Mouse (Mus musculus) forebrain, embryonic 13.5 days (tissue): ENCODE measurements at regions not wholly inside any gene's neighbourhood (a gene's known extent, or its start where the extent isn't known, plus 50 kb on each side); places are given as distances from the start of the nearest gene placed in this dataset.

Experiments
- ATAC-seq: fragments of 200-750 bp; cut with Nextera tagmentation; 2 replicates; pipeline ENCODE4 v1.8.0; 2017
- H3K27ac ChIP-seq: fragments of 300-500 bp; sonication (generic); 2 replicates; pipeline ENCODE4 v1.5.1; 2015; ENCODE audit warnings: inconsistent platforms, mild to moderate bottlenecking, moderate library complexity
- H3K27me3 ChIP-seq: fragments of 300-500 bp; sonication (generic); 2 replicates; pipeline ENCODE4 v1.6.1; 2015; ENCODE audit warnings: mild to moderate bottlenecking, inconsistent platforms
- H3K36me3 ChIP-seq: fragments of 300-500 bp; sonication (generic); 2 replicates; pipeline ENCODE4 v1.6.1; 2015; ENCODE audit warnings: mild to moderate bottlenecking, inconsistent platforms; ENCODE audit not compliant: poor library complexity, severe bottlenecking
- H3K4me1 ChIP-seq: fragments of 300-500 bp; sonication (generic); 2 replicates; pipeline ENCODE4 v1.6.1; 2015; ENCODE audit warnings: inconsistent platforms
- H3K4me2 ChIP-seq: fragments of 300-500 bp; sonication (generic); 2 replicates; pipeline ENCODE4 v1.6.1; 2015; ENCODE audit warnings: inconsistent platforms, mild to moderate bottlenecking, moderate library complexity
- H3K4me3 ChIP-seq: fragments of 300-500 bp; sonication (generic); 2 replicates; pipeline ENCODE4 v1.5.1; 2015; ENCODE audit warnings: mild to moderate bottlenecking, inconsistent platforms
- H3K9ac ChIP-seq: fragments of 300-500 bp; sonication (generic); 2 replicates; pipeline ENCODE4 v1.6.1; 2015; ENCODE audit warnings: mild to moderate bottlenecking, inconsistent platforms
- H3K9me3 ChIP-seq: fragments of 300-500 bp; sonication (generic); replicated peaks from 2 replicates; pipeline ENCODE4 v1.6.1; 2016; ENCODE audit warnings: inconsistent platforms
- WGBS: fragments of 180-500 bp; shearing (Covaris S2); methylation state at CpG from one replicate; pipeline ENCODE4 v1.1.7; 2015; 5-methylcytosine and 5-hydroxymethylcytosine counted together

- no peak overlapping the region for H3K27ac ChIP-seq
- no peaks in the 10 kb centered on the region for H3K36me3 ChIP-seq
- ATAC-seq: no peak
- H3K4me2 ChIP-seq: no peak overlapping the region
- no peak overlapping the region for H3K4me3 ChIP-seq
- H3K9me3 ChIP-seq: no peaks in the 10 kb centered on the region
- H3K9ac ChIP-seq: no peak overlapping the region
- H3K4me1 ChIP-seq: peaks cover 6% of the 10 kb centered on the region; the same call in 1 of the 2 replicates
- WGBS: 65% methylated on average over 4 of the region's 4 CpGs
- H3K27me3 ChIP-seq: no peaks in the 10 kb centered on the region
Observed at GRCm38 (mm10) chr8:113383974-113384373, 251.4 kb upstream of the Mon1b start.

DNA sequence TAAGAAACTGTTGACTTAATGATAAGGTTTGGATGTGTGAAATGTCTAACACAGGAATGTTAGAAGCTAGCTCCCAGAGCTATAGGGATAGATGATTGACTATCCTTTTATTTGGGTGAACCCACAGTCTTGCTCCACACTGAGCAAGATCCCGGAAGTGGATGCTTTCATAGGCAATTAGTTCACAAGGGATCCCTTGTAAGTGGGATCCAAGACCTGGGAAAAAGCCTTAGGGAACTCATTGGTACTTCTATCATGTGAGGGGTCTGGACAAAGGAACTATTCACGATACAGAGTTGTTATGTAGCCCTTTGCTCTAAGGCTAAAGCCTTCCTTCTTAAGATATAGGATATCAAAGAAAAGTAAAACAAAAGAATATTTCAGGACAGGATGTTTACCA is 245.9 kb upstream of the Mon1b start:
- Histone ChIP-seq H3K9ac (no peak overlapping the region), H3K27ac (no peak overlapping the region), H3K36me3 (no peaks in the 10 kb centered on the region), H3K9me3 (no peaks in the 10 kb centered on the region), H3K27me3 (no peaks in the 10 kb centered on the region), H3K4me3 (no peak overlapping the region), H3K4me2 (no peak overlapping the region), H3K4me1 (no peaks in the 10 kb centered on the region)
- ATAC-seq: no peak
- 33% methylated on average over 2 of the region's 2 CpGs for WGBS

DNA sequence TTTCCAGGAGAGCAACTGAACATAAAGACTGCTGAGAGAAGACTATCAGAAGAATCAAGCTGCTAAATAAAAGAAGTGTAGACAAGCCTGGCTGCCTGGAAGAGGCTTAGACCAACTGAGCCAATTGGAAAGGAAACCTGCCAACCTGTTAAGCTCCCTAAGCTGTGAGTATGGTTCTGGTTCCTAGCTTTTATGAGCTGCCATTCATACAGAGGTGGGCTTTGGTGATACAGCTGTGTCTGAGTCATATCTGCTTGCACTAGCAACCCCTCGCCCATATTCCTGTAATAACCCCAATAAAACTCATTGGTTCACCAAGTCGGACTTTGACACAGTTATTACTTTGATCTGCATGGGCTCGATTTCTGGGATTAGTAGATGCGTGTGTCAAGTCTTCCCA is 245.3 kb upstream of the Mon1b start:
- Histone ChIP-seq H3K9me3 (no peaks in the 10 kb centered on the region), H3K4me2 (no peak overlapping the region), H3K9ac (no peak overlapping the region), H3K4me1 (no peaks in the 10 kb centered on the region), H3K4me3 (no peak overlapping the region), H3K36me3 (no peaks in the 10 kb centered on the region), H3K27me3 (no peaks in the 10 kb centered on the region), H3K27ac (no peak overlapping the region)
- ATAC-seq: no peak
- WGBS: 80% methylated on average over 4 of the region's 4 CpGs

- Histone ChIP-seq H3K36me3 (no peaks in the 10 kb centered on the region), H3K4me2 (no peak overlapping the region), H3K27ac (no peak overlapping the region), H3K27me3 (no peaks in the 10 kb centered on the region), H3K4me3 (no peak overlapping the region), H3K4me1 (no peaks in the 10 kb centered on the region), H3K9me3 (no peaks in the 10 kb centered on the region), H3K9ac (no peak overlapping the region)
- WGBS: 83% methylated on average over 4 of the region's 4 CpGs
- no peak for ATAC-seq
Observed at GRCm38 (mm10) chr8:113394319-113394718, 241.1 kb upstream of the Mon1b start.

GRCm38 (mm10) chr8:113405158-113405557 is 230.2 kb upstream of the Mon1b start:
- 67% methylated on average over 4 of the region's 4 CpGs for WGBS

DNA sequence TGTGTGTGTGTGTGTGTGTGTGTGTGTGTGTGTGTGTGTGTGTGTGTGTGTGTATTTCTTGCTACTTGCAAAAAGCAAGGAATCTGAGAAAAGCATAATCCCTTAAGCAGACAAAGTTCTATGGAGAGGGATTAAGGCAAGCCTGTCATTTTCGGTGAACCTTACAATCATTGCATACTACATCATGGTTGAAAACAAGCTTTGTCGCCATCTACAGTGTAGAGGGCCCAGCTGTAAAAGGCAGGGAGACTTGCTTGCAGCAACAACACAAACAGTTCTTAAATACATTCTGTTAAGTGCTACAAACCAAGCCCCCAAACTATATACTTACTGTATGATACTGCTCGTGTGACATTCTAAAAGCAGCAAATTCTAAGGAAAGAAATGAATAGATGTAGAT is 216.0 kb upstream of the Mon1b start:
- no peaks in the 10 kb centered on the region for H3K36me3 ChIP-seq
- no peaks in the 10 kb centered on the region for H3K9me3 ChIP-seq
- H3K4me3 ChIP-seq: no peak overlapping the region
- no peak for ATAC-seq
- H3K27ac ChIP-seq: no peak overlapping the region
- no peak overlapping the region for H3K9ac ChIP-seq
- no peaks in the 10 kb centered on the region for H3K4me1 ChIP-seq
- WGBS: 81% methylated on average over 3 of the region's 3 CpGs
- no peaks in the 10 kb centered on the region for H3K27me3 ChIP-seq
- H3K4me2 ChIP-seq: no peak overlapping the region

More at GRCm38 (mm10) chr8:113405158-113405557, 230.2 kb upstream of the Mon1b start:
- no peaks in the 10 kb centered on the region for H3K27me3 ChIP-seq
- H3K9ac ChIP-seq: no peak overlapping the region
- H3K9me3 ChIP-seq: no peaks in the 10 kb centered on the region
- H3K27ac ChIP-seq: no peak overlapping the region
- H3K36me3 ChIP-seq: no peaks in the 10 kb centered on the region
- H3K4me1 ChIP-seq: no peaks in the 10 kb centered on the region
- no peak for ATAC-seq
- no peak overlapping the region for H3K4me3 ChIP-seq
- no peak overlapping the region for H3K4me2 ChIP-seq

DNA sequence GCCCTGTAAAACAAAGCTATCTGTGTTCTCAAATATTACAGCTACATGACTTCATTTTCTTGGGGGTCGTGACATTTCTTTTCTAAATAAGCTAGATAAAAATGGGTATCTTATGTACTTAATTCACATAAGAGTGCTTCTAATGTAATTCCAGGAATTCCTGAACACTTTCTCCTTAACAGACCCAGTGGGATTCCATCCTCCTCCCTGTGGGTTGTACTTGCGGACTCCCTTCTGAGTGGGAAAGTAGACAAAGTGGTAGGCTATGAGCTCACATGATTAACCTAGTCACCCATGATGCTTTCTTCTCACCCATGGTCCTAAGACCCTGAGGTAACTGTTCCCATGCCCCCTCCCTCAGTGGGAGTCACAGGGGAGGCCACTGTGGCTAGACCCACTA is 212.7 kb upstream of the Mon1b start:
- ATAC-seq: no peak
- no peak overlapping the region for H3K4me2 ChIP-seq
- H3K4me1 ChIP-seq: no peaks in the 10 kb centered on the region
- H3K27ac ChIP-seq: no peak overlapping the region
- no peaks in the 10 kb centered on the region for H3K27me3 ChIP-seq
- no peaks in the 10 kb centered on the region for H3K9me3 ChIP-seq
- WGBS: 83% methylated on average over 2 of the region's 2 CpGs
- no peak overlapping the region for H3K4me3 ChIP-seq
- H3K36me3 ChIP-seq: no peaks in the 10 kb centered on the region
- H3K9ac ChIP-seq: no peak overlapping the region

GRCm38 (mm10) chr8:113439088-113439487 is 196.3 kb upstream of the Mon1b start:
- H3K27me3 ChIP-seq: no peaks in the 10 kb centered on the region
- H3K4me3 ChIP-seq: no peak overlapping the region
- H3K9me3 ChIP-seq: no peaks in the 10 kb centered on the region
- no peaks in the 10 kb centered on the region for H3K4me1 ChIP-seq
- H3K4me2 ChIP-seq: no peak overlapping the region
- H3K27ac ChIP-seq: no peak overlapping the region
- 65% methylated on average over 7 of the region's 7 CpGs for WGBS
- no peak overlapping the region for H3K9ac ChIP-seq
- H3K36me3 ChIP-seq: no peaks in the 10 kb centered on the region
- ATAC-seq: no peak

GRCm38 (mm10) chr8:113454022-113454421 is 181.4 kb upstream of the Mon1b start:
- H3K27ac ChIP-seq: no peak overlapping the region
- H3K9ac ChIP-seq: no peak overlapping the region
- no peaks in the 10 kb centered on the region for H3K4me1 ChIP-seq
- 81% methylated on average over 2 of the region's 2 CpGs for WGBS
- H3K4me3 ChIP-seq: no peak overlapping the region
- no peaks in the 10 kb centered on the region for H3K27me3 ChIP-seq
- no peak for ATAC-seq
- H3K9me3 ChIP-seq: no peaks in the 10 kb centered on the region
- no peak overlapping the region for H3K4me2 ChIP-seq
- H3K36me3 ChIP-seq: no peaks in the 10 kb centered on the region

DNA sequence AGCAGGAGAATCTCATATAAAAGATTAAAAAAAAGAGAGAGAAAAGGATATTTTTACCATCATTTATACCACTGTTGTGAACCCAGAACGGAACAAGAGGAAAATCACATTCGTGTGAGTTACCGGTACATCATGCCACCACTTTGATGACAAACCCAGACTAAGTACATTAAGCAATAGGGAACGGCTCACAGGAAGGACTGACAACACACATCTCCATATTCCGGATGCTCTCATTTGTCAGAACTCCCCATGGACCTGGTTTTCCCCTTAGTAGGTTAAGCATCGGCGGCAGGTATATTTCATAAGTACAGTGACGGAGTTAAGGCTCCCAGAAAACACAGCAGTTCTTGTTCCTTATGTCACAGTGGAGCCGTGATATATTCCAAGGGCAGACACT is 170.8 kb upstream of the Mon1b start:
- Histone ChIP-seq H3K36me3 (no peaks in the 10 kb centered on the region), H3K9me3 (no peaks in the 10 kb centered on the region), H3K9ac (no peak overlapping the region), H3K4me3 (no peak overlapping the region), H3K4me2 (no peak overlapping the region), H3K27me3 (no peaks in the 10 kb centered on the region), H3K27ac (no peak overlapping the region), H3K4me1 (0 out of 2 replicates have a peak, but pooled peaks cover 3% of the 10 kb centered on the region)
- 85% methylated on average over 9 of the region's 9 CpGs for WGBS
- ATAC-seq: no peak

DNA sequence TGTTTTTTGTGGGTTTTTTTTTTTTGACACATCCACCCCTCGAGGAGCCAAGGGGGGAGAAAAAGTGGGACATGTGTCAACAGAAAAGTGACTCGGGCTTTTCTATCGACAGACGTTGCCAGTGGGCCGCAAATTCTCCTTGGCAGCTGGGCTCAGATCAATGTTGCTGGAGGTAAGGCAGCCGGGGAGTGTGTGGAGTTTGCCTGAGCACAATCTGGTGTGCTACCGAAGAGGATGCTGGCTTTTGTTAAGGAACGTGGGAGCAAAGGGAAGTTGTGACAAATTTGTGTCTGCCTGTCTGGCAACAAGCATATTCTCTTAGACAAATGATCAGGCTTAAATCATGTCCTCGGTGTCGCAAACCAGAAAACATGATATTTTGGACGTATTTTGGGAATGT is 170.2 kb upstream of the Mon1b start:
- no peak overlapping the region for H3K27ac ChIP-seq
- 0 out of 2 replicates have a peak, but pooled peaks cover 4% of the 10 kb centered on the region for H3K4me1 ChIP-seq
- no peak overlapping the region for H3K9ac ChIP-seq
- H3K9me3 ChIP-seq: no peaks in the 10 kb centered on the region
- H3K4me2 ChIP-seq: no peak overlapping the region
- H3K27me3 ChIP-seq: no peaks in the 10 kb centered on the region
- ATAC-seq: no peak
- WGBS: 71% methylated on average over 11 of the region's 11 CpGs
- no peak overlapping the region for H3K4me3 ChIP-seq
- H3K36me3 ChIP-seq: no peaks in the 10 kb centered on the region

- H3K4me2 ChIP-seq: no peak overlapping the region
- no peak overlapping the region for H3K27ac ChIP-seq
- ATAC-seq: no peak
- H3K36me3 ChIP-seq: no peaks in the 10 kb centered on the region
- H3K27me3 ChIP-seq: no peaks in the 10 kb centered on the region
- H3K9me3 ChIP-seq: no peaks in the 10 kb centered on the region
- 0 out of 2 replicates have a peak, but pooled peaks cover 4% of the 10 kb centered on the region for H3K4me1 ChIP-seq
- WGBS: 95% methylated on average over 9 of the region's 9 CpGs
- H3K4me3 ChIP-seq: no peak overlapping the region
- H3K9ac ChIP-seq: no peak overlapping the region
Observed at GRCm38 (mm10) chr8:113466683-113467082, 168.7 kb upstream of the Mon1b start.

DNA sequence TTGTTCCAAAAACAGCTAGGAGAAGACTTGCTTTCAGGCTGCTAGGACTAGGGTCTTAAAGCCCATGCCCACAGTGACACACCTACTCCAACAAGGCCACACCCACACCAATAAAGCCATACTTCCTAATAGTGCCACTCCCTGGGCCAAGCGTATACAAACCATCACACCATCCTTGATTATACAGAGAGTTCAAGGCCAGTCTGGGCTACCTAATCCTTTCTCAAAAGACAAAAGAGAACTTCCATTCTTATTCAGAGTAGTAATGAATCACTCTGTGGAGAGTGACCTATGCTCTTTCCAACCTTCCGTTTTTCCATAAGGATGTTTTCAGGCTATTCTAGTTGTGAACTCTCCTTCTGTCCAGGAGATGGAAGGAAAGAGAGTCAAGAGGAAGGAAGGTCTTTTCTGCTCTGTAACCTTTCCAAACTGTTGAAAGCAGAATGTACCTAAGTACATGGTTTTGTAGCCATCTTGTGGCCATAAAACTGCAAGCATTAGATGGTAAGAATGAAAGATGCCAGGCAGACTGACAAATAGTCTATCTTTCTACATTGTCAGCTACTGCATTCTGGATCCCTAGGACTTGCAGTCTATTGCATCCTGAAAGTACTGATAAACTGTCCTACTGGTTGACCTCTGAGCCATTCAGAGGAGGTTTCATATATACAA is 145.8 kb upstream of the Mon1b start:
- Histone ChIP-seq H3K4me1 (no peaks in the 10 kb centered on the region), H3K4me2 (no peak overlapping the region), H3K4me3 (no peak overlapping the region), H3K36me3 (no peaks in the 10 kb centered on the region), H3K27me3 (no peaks in the 10 kb centered on the region), H3K27ac (no peak overlapping the region), H3K9me3 (no peaks in the 10 kb centered on the region), H3K9ac (no peak overlapping the region)
- 81% methylated on average over 2 of the region's 2 CpGs for WGBS
- no peak for ATAC-seq
